Mouse (Mus musculus) urinary bladder, postnatal 0 days (tissue): Measurements from ENCODE around the gene Tph2. TPM values are rescaled to one million over a fixed set of nuclear protein-coding genes. Genes with fewer than 3 reads are reported as not detected.

ENCODE experiments used
- polyA plus RNA-seq: library from polyadenylated mRNA; unstranded; fragments of >200 nt; fragmentation: Nextera tagmentation; extraction: Ambion mirVana; gene quantifications from 2 replicates; pipeline ENCODE4 v1.2.1, GENCODE M21; 2015

The Tph2 gene
- not detected in 2 replicates for polyA plus RNA-seq

GRCm38 (mm10) chr10:115184697-115185096 lies at the start of gene Tph2:
Gene Tph2, minus strand, starts transcription at chr10:115185022.

Other genes with a start within 250 kb of the Tph2 start
- gene Tbc1d15, start 66.4 kb upstream of the Tph2 start, polyA plus RNA-seq = 45.3 and 47.6 TPM in 2 replicates
- gene Rab21, start 130.6 kb upstream of the Tph2 start, polyA plus RNA-seq = 4.7 and 6.0 TPM in 2 replicates
- 20.7 and 24.8 TPM in 2 replicates for gene Tmem19, start 177.5 kb upstream of the Tph2 start, polyA plus RNA-seq
- 9.1 and 9.5 TPM in 2 replicates for gene Thap2, start 199.4 kb upstream of the Tph2 start, polyA plus RNA-seq
- gene Zfc3h1, start 199.9 kb upstream of the Tph2 start, polyA plus RNA-seq = 7.7 and 9.1 TPM in 2 replicates